Mouse (Mus musculus) spleen, postnatal 4 days (tissue): Measurements from ENCODE around the gene Calm3.

Experiments
- DNase-seq, 2 experiments: peaks; one replicate each; pipeline ENCODE4 v3.0.0; 2022; ENCODE audit warnings: low spot score in 2 of 2

Calm3 gene

GRCm38 (mm10) chr7:16915461-16916340 is 8.2 kb downstream of the Calm3 start:
- DNase-seq = no peak

- no peak for DNase-seq
These were observed 9.2 kb downstream of the Calm3 start for GRCm38 (mm10) chr7:16914453-16915343.

GRCm38 (mm10) chr7:16913806-16914452 is 10.0 kb downstream of the Calm3 start:
- DNase-seq = peak; percentile 69 to 87

GRCm38 (mm10) chr7:16912360-16912759 is 11.6 kb downstream of the Calm3 start:
- DNase-seq = no peak

GRCm38 (mm10) chr7:16911904-16912303 is 12.0 kb downstream of the Calm3 start:
- DNase-seq = no peak

- DNase-seq = peak in 1 of 2 experiments; percentile 66
These were observed 14.0 kb downstream of the Calm3 start for GRCm38 (mm10) chr7:16909909-16910308.

GRCm38 (mm10) chr7:16908859-16909258 is 15.1 kb downstream of the Calm3 start:
- DNase-seq = no peak

GRCm38 (mm10) chr7:16908367-16908766 is 15.5 kb downstream of the Calm3 start:
- no peak for DNase-seq

GRCm38 (mm10) chr7:16907842-16908241 is 16.1 kb downstream of the Calm3 start:
- no peak for DNase-seq

- DNase-seq = no peak
These were observed 16.9 kb downstream of the Calm3 start for GRCm38 (mm10) chr7:16906889-16907559.

GRCm38 (mm10) chr7:16906281-16906680 is 17.6 kb downstream of the Calm3 start, which contains the start of gene Ptgir:
Gene Ptgir, plus strand, starts transcription at chr7:16906490.
- no peak for DNase-seq

- no peak for DNase-seq
These were observed 18.4 kb downstream of the Calm3 start for GRCm38 (mm10) chr7:16905491-16906021.

GRCm38 (mm10) chr7:16904120-16904675 is 19.7 kb downstream of the Calm3 start:
- no peak for DNase-seq

GRCm38 (mm10) chr7:16903439-16903955 is 20.4 kb downstream of the Calm3 start:
- DNase-seq = no peak

GRCm38 (mm10) chr7:16900526-16900925 is 23.4 kb downstream of the Calm3 start:
- DNase-seq = no peak

GRCm38 (mm10) chr7:16895511-16895910 is 28.4 kb downstream of the Calm3 start:
- DNase-seq = no peak

GRCm38 (mm10) chr7:16895000-16895399 is 28.9 kb downstream of the Calm3 start:
- peak; percentile 69 to 87 for DNase-seq

- DNase-seq = no peak
These were observed 29.6 kb downstream of the Calm3 start for GRCm38 (mm10) chr7:16894279-16894678.

- DNase-seq = no peak
These were observed 30.3 kb downstream of the Calm3 start for GRCm38 (mm10) chr7:16893612-16894011.

GRCm38 (mm10) chr7:16892352-16892730 is 31.6 kb downstream of the Calm3 start:
- no peak for DNase-seq
